Mouse (Mus musculus): ENCODE data around the gene Wdfy1.

- TF ChIP-seq CTCF (IDR thresholded peaks at IDR 0.05; ENCODE audit: control insufficient read depth, insufficient read depth, insufficient replicate concordance, low read depth, low read length) (no peak), POLR2A (IDR thresholded peaks at IDR 0.05; ENCODE audit: control insufficient read depth, low read depth, low read length) (no peak)
Observed at GRCm38 (mm10) chr1:79697382-79697781, 78.6 kb downstream of the Wdfy1 start.
